Mouse (Mus musculus) megakaryocyte, adult 5-6 weeks (primary cell): ENCODE data around the gene Hmga1b. TPM values are rescaled to one million over a fixed set of nuclear protein-coding genes. Genes with fewer than 3 reads are reported as not detected.
"Not testable (repeated sequence)": the region's sequence is repeated elsewhere in the genome, so short reads cannot be mapped to it uniquely, and the experiment has no call there.

Source experiments
- ATAC-seq: 2 replicates; pipeline ENCODE4 v1.8.0; 2016; ENCODE audit warnings: mild to moderate bottlenecking, inconsistent platforms; ENCODE audit not compliant: poor library complexity, severe bottlenecking
- total RNA-seq, 2 experiments: library from RNA; stranded (forward) in 1 of 2; stranded (reverse) in 1 of 2; fragments of 153-499, 151-499 nt in 1 of 2; fragments of 221-1000, 200-1000 nt in 1 of 2; gene quantifications; 2 replicates each; pipeline versions ENCODE4 v1.2.3 to v1.2.4; 2015 to 2017

Gene Hmga1b
- total RNA-seq, 2 experiments from 2014 or later: 8.8 to 11.9 TPM

DNA sequence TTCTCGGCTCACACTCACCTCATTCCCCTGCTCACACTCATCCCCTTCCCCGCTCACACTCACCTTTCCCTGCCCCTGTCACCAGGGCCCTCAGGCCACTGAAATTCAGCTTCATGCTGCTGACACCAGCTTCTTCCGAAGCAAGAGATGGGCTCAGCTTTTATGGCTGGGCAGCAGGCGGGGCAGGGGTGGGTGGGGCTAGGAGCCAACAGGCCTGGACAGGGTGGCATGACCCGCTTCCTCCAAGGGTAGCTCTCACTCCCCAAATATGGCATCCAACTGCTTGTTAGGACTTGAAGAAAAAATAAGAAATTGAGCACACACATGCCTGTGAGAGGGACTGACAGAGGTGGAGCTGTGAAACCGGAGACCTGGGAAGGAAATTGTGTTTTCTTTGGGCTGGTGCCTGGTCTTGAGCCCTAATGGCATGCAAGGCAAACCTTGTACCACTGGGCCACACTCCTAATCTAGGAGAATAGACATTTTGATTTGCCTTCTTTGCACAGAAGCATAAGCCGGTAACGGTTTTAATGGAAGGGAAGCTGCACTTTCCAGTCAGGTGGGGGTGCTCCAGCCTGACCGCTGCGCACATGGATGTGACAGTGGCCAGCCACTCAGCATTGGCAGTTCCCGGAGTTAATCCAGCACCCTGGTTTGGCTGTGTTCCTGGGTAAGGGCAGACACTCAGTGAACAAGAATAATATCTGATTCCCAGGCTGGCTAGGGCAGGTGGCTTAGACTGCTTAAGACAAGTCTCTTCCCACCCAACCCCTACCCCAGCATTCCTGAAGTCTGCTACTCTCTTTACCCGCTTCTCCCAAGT, 30.5 kb upstream of the Hmga1b start, which contains the start of gene Cbr2:
Gene Cbr2 (minus strand): TSS at position 257 of the 823 bp plus-strand sequence.
- ATAC-seq: no peak

GRCm38 (mm10) chr11:120733521-120733920, 29.1 kb upstream of the Hmga1b start:
- peak; percentile 38; the same call in 1 of the 2 replicates for ATAC-seq

GRCm38 (mm10) chr11:120736424-120736823, 26.2 kb upstream of the Hmga1b start:
- no peak for ATAC-seq

DNA sequence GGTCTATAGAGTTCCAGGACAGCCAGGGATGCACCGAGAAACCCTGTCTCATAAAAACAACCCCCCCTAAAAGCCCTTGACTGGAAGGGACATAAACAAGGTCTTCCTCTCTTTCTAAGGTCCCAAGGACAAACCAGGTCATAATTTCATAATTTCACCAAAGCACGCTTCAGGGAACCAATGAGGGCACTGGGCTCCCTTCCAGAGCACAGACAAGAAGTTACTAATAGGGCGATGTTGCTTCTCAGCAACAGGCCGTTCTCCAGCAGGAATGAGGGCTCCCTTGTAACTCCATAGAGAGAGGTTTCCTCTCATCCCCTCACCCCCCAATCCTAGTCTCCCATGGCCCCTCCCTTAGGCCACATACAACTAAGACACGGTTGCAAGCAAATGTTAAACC, 21.6 kb upstream of the Hmga1b start:
- no peak for ATAC-seq

DNA sequence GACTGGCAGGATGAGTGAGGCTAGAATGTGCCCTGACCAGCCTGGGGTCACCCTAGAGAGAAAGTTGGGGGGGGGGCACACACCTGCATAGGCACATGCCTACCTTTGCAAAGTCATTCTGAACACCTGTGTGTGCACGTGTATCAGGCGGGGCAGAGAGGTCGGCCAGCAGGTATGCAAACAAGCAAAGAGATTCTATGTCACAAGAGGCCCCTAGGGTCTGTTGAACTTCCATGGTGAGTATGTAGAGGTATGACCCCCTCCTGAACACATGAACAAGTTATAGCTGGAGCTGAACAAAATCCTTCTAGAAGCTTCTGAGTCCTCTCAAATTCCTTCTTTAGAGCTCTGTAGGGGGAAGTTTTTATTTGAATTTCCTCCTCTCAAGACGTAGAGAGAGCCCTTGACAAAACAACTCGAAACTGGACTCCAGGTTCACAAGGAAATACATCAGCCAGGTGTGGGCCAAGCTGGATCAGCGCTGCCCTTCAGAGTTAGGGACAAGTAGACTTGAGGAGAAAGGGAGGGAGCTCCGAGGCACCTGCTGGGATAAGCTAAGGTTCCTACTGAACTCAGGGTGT, 18.4 kb upstream of the Hmga1b start:
- no peak for ATAC-seq

DNA sequence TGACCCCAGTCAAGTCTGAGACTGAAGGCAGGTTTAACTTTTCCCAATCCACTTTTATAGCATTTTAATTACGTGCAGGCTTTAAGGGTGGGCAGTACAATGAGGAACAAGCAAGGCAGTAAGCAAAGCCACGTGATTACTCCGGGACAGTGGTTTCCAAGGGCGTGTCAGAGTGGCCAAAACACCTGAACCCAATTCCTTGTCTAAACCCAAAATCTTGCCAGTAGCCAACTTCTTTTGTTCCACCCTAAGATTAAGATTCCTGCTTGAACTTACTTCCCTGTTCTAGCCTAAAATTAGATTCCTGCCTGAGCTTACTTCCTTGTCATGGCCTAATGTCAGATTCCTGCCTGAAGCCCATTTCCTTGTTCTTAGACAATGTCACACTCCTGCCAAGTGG, 14.6 kb upstream of the Hmga1b start:
- ATAC-seq: no peak

DNA sequence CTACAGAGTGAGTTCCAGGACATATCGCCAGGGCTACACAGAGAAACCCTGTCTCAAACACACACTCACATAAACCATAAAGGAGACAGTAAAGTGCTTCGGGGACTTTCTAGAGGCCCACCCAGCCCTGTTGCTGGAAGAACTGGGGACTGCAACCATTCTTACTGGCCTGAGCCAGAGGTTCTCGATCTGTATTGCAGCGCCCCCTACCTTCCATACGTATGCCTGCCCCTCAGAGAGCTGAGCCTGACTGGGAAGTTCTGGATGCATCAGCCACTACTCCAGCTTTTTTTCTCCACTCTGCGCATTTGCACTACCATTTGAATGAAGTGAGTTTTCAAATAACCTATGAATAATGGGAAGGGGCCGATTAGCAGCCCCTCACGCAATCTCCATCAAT, 13.2 kb upstream of the Hmga1b start:
- peak; percentile 84 for ATAC-seq

DNA sequence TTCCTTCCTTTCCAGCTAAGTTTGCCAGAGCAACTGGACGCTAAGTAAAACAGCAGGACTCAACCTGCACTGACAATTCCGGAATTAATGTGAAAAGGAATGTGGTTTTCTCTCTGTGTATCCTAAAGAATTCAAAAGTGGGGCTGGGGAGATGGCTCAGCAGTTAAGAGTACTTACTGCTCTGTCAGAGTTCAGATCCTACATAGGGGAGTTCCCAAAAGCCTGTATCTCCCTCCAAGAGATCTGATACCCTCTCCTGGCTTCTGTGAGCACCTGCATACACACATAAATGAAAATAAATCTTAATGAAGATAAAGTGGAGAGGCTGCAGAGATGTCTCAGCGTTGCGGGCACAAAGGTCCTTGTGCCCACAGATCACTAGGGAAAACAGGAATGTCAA, 11.0 kb upstream of the Hmga1b start:
- no peak for ATAC-seq

DNA sequence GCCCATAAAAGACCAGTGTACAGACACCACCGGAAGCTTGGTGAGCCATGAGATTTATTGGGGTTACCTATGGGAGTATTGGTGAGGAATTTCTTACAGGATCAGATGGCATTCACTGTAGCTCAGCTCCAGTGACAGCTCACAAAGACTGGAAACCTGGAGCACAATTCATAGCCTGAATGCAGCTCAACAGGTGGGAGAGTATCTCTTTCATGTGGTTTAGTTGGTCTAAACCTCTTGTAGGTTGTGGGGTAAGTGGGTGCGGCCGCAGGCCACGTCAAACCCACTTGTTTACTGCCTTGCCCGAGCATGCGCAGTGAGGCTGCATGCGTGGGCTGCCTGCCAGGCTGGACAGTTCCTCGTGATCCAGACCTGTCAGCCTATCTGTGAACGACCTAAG, 2.4 kb upstream of the Hmga1b start:
- no peak for ATAC-seq

DNA sequence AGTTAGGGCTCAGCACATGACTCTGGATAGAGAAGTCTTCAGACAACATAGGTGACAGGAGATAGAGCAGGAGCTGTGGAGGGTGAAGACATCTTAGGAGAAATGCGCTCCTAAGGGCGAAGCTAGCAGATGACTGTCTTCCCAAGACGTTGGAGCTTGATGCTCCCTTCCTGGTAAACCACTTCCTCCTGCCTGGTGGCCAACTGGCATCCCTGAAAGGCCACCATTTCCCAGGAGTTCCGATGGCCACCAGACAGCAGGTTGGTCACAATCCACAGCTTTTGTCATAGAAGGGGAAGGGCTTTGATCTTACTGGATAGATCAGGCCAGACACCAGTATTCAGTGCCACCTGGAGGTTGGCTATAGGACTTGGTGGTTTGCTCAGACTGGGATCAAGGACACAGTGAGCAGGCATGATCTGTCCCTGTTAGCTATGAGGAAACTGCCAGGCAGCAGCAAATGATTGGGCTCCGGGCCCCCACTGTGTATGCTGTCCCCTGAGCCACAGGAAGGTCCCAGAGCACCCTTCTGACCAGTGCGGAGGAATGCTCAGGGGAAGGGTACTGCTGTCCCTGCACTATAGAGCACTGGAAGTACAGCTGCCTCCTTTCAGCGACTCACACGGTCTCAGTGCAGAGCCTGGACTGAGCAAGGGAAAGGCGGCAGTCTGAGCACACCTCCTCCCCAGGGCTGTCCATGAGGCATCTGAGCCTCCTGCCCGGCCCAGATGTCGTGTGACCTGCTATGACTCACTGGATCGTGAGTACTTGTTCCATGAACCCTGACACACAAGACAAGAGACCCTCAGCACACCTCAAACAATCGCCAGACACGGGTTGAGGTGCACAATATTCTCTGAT, 553 bp upstream of the Hmga1b start:
- ATAC-seq: no peak

DNA sequence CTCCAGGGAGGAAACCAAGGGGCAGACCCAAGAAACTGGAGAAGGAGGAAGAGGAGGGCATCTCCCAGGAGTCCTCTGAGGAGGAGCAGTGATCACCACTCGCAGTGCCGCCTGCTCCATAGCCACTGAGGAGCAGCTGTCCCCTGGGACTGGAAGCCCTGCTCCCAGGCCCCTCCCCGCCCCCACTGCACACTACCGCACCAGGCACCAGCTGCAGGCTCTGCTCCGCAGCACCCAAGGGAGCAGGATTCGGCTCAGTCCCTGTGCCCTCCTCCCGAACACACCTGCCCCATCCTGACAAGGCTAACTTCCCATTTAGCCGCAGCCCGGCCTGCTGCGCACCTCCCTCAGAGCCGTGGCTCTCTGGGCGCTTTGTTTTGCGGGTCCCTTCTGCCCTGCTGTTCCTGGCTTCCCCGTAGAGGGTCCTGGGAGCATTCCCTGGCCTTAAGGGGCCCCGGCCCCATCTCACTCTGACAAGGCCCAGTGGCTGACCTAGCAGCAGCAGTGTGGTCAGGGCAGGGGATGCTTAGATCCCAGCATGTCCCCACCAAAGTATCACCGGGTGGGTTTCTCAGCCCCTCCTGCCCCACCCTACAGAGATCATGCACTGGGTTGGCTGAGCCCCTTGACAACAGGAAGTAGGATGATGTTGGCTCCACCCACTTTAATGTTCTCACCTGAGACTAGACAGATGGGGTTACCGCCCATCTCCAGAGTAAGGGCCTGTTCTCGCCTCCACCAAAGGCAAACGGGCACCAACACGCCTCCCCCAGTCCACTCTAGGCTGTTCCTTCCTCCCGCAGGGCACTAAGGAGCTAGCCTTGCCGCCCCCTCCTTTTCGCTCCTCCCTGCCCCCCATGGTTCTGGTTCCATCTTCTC, 766 bp downstream of the Hmga1b start:
- ATAC-seq: 0 out of 2 replicates have a peak, but pooled peaks have one; percentile 6

- peak; percentile 97 for ATAC-seq
These were observed 4.4 kb downstream of the Hmga1b start for GRCm38 (mm10) chr11:120767023-120767422.

DNA sequence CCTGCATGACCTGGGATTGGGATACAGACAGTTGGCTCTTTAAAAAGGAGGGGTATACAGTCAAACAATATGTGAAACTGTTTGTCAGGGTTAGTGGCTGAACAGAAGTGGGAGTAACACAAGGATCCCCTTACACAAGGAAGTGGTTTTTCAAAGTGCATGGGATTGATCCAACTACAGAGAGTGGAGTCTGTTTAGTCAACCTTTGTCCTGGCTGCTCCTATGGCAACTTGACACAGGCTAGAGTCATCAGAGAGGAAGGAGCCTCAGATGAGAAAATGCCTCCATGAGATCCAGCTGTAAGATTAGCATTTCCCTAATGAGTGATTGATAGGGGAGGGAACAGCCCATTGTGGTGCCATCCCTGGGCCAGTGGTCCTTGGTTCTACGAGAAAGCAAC, 5.6 kb downstream of the Hmga1b start:
- ATAC-seq: no peak

DNA sequence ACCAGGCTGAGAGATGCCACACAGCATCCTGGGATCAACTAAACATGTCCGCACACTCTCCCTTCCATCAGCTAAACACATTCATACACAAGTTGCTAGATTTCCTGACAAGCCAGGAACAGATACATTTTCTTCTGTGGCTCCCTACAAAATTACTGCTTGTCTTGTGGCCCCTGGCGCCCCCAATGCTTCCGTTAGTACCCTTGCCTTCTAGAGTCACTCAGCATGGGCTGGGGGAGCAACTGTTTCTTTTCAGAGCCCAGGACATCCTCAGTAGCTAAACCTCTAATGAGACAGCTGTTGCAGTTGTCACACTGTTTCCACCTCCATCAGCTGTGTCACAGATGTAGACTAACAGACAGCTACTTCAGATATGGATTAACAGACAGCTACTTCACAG, 10.2 kb downstream of the Hmga1b start:
- ATAC-seq: no peak

GRCm38 (mm10) chr11:120773463-120774190, 11.0 kb downstream of the Hmga1b start:
- no peak for ATAC-seq

- ATAC-seq: peak; percentile 100
These were observed 13.3 kb downstream of the Hmga1b start for GRCm38 (mm10) chr11:120775774-120776469.

DNA sequence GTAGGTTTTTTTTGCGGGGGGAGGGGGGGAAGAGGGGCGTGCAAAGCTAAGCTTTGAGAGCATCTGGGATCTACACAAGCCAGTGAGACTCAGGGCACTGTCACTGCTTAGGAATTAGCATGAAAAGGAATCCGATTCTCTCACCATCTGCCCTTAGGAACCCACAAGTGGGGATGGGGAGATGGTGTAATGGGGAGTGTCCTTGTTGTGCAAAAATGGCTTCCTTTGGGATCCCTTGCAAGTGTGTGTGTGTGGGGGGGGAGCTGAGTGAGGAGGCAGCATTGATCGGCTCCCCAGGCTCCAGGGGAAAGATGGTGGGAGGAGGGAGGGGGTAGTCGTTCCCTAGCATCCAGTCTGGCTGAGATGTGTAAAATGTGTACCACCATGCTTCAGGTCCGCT, 14.5 kb downstream of the Hmga1b start:
- no peak for ATAC-seq

GRCm38 (mm10) chr11:120779876-120780275, 17.3 kb downstream of the Hmga1b start:
- ATAC-seq: no peak

DNA sequence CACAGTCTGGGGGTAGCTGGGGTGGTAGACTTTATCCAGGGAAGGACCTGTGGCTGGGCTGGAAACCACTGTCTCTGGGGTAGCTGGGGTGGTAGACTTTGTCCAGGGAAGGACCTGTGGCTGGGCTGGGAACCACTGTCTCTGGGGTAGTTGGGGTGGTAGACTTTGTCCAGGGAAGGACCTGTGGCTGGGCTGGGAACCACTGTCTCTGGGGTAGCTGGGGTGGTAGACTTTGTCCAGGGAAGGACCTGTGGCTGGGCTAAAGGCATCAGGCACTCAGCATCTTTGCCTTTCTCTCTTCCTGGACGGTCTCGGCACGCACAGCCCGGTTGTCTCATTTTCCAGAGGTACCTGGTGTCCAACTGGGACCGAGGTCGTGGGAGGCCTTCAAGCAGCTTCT, 18.8 kb downstream of the Hmga1b start:
- ATAC-seq: not testable (repeated sequence)
